Mouse (Mus musculus): ENCODE results near the gene Angel1.

Angel1 gene

DNA sequence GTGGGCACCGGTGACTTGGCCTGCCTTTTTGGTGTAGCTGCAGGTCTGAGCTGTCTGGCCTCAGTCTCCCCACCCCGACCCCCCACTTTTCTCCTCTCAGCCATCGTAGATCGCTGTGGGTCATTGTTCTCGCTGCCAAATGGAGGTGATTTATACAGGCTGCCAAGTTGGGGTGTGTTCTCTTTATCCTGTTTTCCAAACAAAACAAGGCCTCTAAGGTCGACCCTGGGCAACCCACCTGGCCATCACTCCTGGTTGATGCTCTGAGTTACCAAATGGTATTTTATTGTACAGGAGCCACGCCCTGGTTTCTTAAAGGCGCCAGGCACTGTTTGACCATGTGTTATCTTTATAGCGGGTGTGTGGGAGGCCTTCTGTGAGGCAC is 46.7 kb downstream of the Angel1 start:
- DNase-seq (ENCODE audit: low spot score in 2 of 2), result no peak

DNA sequence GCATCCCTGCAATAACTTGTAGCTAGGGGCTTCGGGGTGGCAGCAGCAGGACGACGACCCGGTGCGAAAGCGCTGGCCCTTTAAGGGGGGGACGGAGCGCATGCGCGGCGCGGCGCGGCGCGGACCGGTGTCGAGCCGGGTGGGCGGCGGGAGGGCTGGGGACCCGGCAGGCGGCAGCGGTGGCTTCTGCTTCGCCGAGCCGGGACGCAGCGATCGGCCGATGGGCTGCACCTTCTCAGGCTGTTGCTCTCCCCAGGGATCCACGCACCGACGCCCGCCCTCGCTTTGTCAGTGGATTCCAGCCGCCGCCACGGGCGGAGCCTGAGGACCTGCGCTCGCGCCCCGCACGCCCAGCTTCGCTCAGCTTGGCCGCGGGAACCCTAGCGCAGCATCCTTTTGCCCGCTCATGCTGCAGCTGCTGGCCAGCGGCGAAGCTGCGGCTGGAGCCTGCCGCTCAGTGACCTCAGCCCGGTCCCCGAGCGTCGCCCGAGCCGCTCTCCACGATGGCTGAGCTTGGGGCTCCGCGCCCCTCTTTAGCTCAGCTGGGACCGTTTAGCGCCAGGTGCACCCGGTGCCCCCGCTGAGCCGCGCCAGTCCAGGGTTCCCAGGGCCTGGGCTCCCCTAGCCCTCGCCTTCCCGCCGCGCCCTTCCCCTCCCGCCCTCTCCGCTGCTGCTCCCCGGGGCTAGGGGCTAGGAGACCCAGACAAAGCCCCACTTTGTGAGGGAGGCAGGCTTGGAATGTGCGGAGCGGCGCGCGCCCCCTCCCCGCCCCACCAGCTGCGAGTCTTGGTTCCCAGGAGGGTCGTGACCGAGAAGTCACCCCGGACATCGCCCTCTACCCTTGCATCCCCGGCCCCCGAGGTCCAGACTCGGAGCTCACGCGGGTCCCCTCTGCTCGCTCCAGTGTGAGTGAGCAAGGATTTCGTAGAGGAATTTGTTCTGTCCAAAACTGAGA is 47.4 kb downstream of the Angel1 start, which contains the start of gene Vash1:
Gene Vash1, plus strand, starts transcription at position 110 of the 955 bp plus-strand sequence.
- DNase-seq (ENCODE audit: low spot score in 2 of 2), result peak in 1 of 2 experiments; percentile 73

DNA sequence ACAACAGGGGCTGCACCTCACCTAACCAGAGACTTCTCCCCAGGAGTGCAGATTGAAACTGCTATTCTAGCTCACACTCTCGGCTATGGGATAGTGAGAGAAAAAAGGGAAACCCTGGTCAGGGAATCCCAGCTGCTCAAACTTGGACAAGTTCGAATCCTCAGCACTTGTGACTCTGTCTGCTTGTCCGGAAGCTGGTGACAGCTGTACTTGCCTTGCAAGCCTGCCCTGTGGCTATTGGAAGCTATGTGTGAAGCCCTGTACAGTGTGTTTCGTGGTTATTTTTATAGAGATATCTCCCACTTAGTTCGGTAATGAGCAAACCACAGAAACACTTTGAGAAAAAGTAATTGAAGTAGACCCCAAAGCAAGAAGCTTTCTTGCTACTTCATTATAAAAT is 53.8 kb downstream of the Angel1 start:
- DNase-seq (ENCODE audit: low spot score in 2 of 2), result no peak

DNA sequence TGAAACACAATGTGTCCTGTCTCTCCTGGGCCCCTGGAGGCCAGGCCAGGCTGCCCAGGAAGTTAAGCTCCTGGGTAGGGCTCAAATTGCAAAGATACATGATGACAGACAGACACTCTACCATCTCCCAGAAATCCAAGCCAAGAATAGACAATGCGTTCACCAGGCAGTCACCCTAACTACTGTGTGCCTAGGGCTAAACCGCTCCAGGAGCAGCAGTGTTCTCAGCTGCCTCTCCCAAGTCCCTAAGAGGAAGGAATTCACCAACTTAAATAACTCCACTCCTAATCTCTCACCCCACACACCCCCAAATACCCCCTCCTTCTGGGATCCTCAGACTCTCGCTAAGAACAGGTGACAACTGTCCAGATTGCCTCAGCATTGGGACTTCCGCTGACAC is 54.2 kb downstream of the Angel1 start:
- no peak for DNase-seq (ENCODE audit: low spot score in 2 of 2)

DNA sequence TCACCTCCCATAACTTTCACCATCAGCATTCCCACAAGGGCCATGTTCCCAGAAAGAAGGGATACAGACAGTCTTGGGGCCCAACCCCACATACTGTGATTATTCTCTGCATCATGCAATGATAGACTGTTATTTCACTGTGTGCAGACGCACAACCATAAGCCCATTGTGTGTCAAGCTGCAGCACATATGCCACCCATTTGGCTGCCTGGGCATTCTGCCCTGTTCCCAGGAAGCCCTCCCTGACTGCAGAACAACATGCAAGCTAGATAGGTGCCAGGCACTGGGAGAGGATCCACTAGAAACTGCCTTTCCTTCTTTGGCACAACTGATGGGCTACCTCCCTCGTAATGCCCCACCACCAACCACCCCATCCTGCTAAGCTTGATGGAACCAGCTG is 57.9 kb downstream of the Angel1 start:
- DNase-seq (ENCODE audit: low spot score in 2 of 2), result no peak

DNA sequence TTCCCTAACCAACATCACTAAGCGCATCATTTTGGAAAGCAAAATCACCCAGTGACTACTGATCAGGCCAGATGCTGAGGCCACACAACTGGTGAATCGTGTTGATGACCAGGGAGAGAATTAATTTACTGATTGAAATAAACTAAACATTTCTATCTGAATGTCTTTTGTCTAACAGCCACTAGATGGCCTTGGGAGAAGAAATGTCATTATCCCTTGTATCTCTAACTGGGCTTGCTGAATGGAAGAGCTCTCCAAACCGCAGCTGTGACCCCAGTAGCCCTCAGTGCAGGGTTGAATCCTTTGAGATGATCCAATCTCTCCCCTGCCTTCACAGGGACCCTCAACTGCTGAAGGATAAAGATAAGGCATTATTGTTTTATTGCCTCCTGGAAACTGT is 60.6 kb downstream of the Angel1 start:
- DNase-seq (ENCODE audit: low spot score in 2 of 2), result no peak

DNA sequence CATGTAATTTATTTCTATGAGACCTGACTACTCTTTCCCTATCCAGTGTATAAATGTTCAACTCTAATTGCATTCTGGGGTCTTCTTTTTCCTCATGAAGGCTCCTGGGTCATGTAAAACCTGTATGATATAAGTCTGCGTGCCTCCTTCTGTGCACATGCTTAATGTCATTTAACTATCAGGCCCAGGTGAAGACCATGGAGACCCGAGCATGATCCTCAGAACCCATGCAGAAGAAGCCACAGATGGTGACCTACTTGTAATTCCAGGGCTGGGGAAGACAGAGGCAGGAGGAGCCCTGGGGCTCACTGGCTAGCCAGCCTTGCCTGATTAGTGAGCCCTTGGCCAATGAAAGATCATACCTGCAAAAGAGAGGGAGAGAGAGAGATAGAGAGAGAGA is 65.8 kb downstream of the Angel1 start:
- no peak for DNase-seq (ENCODE audit: low spot score in 2 of 2)

DNA sequence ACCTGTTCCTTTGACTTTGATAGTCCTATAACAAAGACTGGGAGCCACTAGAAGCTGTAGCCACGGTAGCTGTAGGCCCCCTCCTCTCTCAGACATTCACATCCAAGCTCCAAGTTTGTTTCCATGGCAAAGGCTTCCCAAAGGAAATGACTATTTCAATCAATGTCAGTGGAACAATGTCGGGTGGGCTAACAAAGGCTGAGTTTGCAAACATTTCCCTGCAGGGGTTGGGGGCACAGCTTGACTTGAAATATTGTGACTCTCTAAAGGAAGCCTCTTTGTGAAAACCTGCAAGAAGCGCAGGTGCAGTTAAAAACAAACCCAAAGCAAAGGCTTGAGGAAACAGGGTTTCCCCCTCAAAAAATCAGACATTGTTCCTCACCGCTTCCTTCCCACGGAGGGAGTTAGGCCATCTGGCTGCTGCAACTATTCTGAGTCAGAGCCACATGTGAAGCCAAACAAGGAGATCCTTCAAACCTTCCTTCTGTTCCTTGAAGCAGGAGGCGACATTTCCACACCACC is 66.8 kb downstream of the Angel1 start:
- peak in 1 of 2 experiments; percentile 79 for DNase-seq (ENCODE audit: low spot score in 2 of 2)

DNA sequence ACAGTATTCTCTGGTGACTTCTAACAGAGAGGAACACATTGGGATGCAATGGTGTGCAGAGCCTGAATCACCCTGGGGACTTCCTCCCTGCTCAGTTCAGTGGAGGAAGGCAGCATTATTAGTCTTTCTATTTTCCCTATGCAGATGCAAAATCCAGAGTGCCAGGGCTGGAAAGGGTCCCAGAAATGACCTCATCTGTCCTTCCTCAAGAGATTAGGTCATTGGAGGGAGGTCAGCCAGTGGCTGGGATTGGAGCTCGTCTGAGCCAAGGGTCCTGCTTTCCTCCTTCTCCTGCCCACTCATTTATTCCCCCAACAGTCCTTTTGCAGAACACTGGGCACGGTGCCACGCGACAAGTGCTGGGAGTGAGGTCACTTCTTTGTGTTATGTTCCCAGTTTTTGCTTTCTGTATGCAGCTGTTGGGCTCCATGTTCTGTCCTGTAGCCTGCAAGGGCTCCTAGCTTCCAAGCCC is 73.7 kb downstream of the Angel1 start:
- peak; percentile 65 to 84 for DNase-seq (ENCODE audit: low spot score in 2 of 2)

DNA sequence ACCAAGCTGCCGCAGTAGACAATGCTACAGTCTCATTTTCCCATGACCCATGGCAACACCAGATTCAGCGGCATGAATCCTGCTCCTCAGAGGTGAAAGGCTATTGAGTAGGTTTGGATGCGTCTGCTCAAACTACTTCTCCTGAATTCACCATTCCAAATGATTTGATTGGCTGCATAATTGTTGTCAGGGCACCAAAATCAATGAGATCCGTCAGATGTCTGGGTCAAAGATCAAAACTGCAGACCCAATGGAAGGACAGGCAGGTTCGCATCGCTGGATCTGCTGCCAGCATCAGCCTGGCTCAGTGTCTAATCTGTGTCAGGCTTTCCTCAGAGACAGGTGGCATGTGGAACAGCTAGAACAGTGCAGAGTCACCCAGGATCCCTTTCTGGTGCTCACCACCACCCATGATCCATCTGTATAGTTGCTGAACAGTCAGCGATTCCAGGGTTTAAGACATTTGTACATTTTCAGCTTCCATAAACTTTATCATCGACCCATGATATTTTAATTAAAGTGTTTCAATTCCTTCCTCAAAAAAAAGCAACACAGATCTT is 74.9 kb downstream of the Angel1 start:
- DNase-seq (ENCODE audit: low spot score in 2 of 2), result no peak
